Comparison of ENCODE assay signal across 8 mouse cellular contexts in genomic region chr15:94542567-94543408, GRCm38 (mm10). TPM values are rescaled to one million over a fixed set of nuclear protein-coding genes. Genes with fewer than 3 reads are reported as not detected.
DNase-seq lines count a peak whose midpoint lies in the region; ATAC-seq and TF ChIP-seq lines count a peak whose summit lies in the region.

No protein-coding gene starts in this region.

- TF ChIP-seq CTCF in kidney, postnatal 0 days (IDR thresholded peaks at IDR 0.05; ENCODE audit: low read depth), result no peak

- H3K36me3 ChIP-seq in kidney, postnatal 0 days (ENCODE audit: insufficient read depth, low read length), result no peaks in the 10 kb centered on the region
- H3K36me3 ChIP-seq in embryonic facial prominence, embryonic 12.5 days, result no peaks in the 10 kb centered on the region
- no peaks in the 10 kb centered on the region for H3K36me3 ChIP-seq in intestine, embryonic 16.5 days (ENCODE audit: control insufficient read depth, insufficient read depth, low read length)
- no peaks in the 10 kb centered on the region for H3K36me3 ChIP-seq in neural tube, embryonic 12.5 days

- no peaks in the 10 kb centered on the region for H3K9me3 ChIP-seq in kidney, postnatal 0 days (replicated peaks; ENCODE audit: low read length)
- no peaks in the 10 kb centered on the region for H3K9me3 ChIP-seq in embryonic facial prominence, embryonic 12.5 days
- H3K9me3 ChIP-seq in intestine, embryonic 16.5 days (ENCODE audit: control insufficient read depth, low read length), result no peaks in the 10 kb centered on the region
- no peaks in the 10 kb centered on the region for H3K9me3 ChIP-seq in neural tube, embryonic 12.5 days

- peaks cover 6% of the 10 kb centered on the region; the same call in 1 of the 2 replicates for H3K4me1 ChIP-seq in kidney, postnatal 0 days (replicated peaks; ENCODE audit: insufficient read depth, low read length)
- peaks cover 5% of the 10 kb centered on the region; the same call in 1 of the 2 replicates for H3K4me1 ChIP-seq in embryonic facial prominence, embryonic 12.5 days
- peaks cover 5% of the 10 kb centered on the region for H3K4me1 ChIP-seq in intestine, embryonic 16.5 days (ENCODE audit: control insufficient read depth, insufficient read depth, low read length)
- peaks cover 6% of the 10 kb centered on the region for H3K4me1 ChIP-seq in neural tube, embryonic 12.5 days

- peak overlapping the region; percentile 70 for H3K9ac ChIP-seq in kidney, postnatal 0 days (ENCODE audit: low read depth, low read length)
- peak overlapping the region; percentile 65 for H3K9ac ChIP-seq in embryonic facial prominence, embryonic 12.5 days
- H3K9ac ChIP-seq in intestine, embryonic 16.5 days (ENCODE audit: low read depth, low read length), result peak overlapping the region; percentile 86
- peak overlapping the region; percentile 61 for H3K9ac ChIP-seq in neural tube, embryonic 12.5 days

- no peaks in the 10 kb centered on the region for H3K27me3 ChIP-seq in kidney, postnatal 0 days (ENCODE audit: insufficient read depth, low read length)
- H3K27me3 ChIP-seq in embryonic facial prominence, embryonic 12.5 days, result no peaks in the 10 kb centered on the region
- no peaks in the 10 kb centered on the region for H3K27me3 ChIP-seq in intestine, embryonic 16.5 days (replicated peaks; ENCODE audit: control insufficient read depth, insufficient read depth, low read length)
- no peaks in the 10 kb centered on the region for H3K27me3 ChIP-seq in neural tube, embryonic 12.5 days (replicated peaks)

- intact Hi-C loops in left cerebral cortex, postnatal 14 days (cut with DNase I), result no loop called here

- H3K4me3 ChIP-seq in kidney, postnatal 0 days (replicated peaks; ENCODE audit: low read depth, low read length), result peak overlapping the region; percentile 84
- H3K4me3 ChIP-seq in embryonic facial prominence, embryonic 12.5 days, result peak overlapping the region; percentile 73
- peak overlapping the region; percentile 94 for H3K4me3 ChIP-seq in intestine, embryonic 16.5 days (ENCODE audit: low read length)
- peak overlapping the region; percentile 80 for H3K4me3 ChIP-seq in neural tube, embryonic 12.5 days

- no peak for DNase-seq in kidney, postnatal 0 days (ENCODE audit: low spot score)
- DNase-seq in kidney, postnatal 25 days, result no peak
- DNase-seq in left cerebral cortex, postnatal 14 days (ENCODE audit: low spot score in 2 of 2), result no peak
- DNase-seq in adrenal gland, postnatal 36 days, result no peak
- no peak for DNase-seq in spleen, adult 12 weeks (ENCODE audit: low spot score)

- H3K27ac ChIP-seq in kidney, postnatal 0 days, result peak overlapping the region; percentile 92
- no peak overlapping the region for H3K27ac ChIP-seq in embryonic facial prominence, embryonic 12.5 days
- H3K27ac ChIP-seq in intestine, embryonic 16.5 days (ENCODE audit: low read length), result peak overlapping the region; percentile 66; the same call in 1 of the 2 replicates
- H3K27ac ChIP-seq in neural tube, embryonic 12.5 days, result peak overlapping the region; percentile 22; the same call in 1 of the 2 replicates

- ATAC-seq in kidney, postnatal 0 days (replicated peaks; ENCODE audit: low FRiP score, low read depth), result peak; percentile 90
- peak; percentile 78 for ATAC-seq in embryonic facial prominence, embryonic 12.5 days (ENCODE audit: insufficient number of reproducible peaks, insufficient read depth, low FRiP score, low TSS enrichment)
- peak; percentile 78 for ATAC-seq in intestine, embryonic 16.5 days
- peak; percentile 92 for ATAC-seq in neural tube, embryonic 12.5 days (ENCODE audit: low FRiP score, low read depth)

- peak overlapping the region; percentile 80 for H3K4me2 ChIP-seq in kidney, postnatal 0 days (ENCODE audit: low read length)
- peak overlapping the region; percentile 72 for H3K4me2 ChIP-seq in embryonic facial prominence, embryonic 12.5 days (replicated peaks)
- H3K4me2 ChIP-seq in intestine, embryonic 16.5 days (ENCODE audit: low read depth, low read length), result peak overlapping the region; percentile 89
- peak overlapping the region; percentile 71 for H3K4me2 ChIP-seq in neural tube, embryonic 12.5 days (replicated peaks)

- 9% methylated on average over 22 of the region's 22 CpGs for WGBS in kidney, postnatal 0 days
- 12% methylated on average over 22 of the region's 22 CpGs for WGBS in embryonic facial prominence, embryonic 12.5 days
- WGBS in intestine, embryonic 16.5 days, result 6% methylated on average over 22 of the region's 22 CpGs
- 12% methylated on average over 22 of the region's 22 CpGs for WGBS in neural tube, embryonic 12.5 days

RNA-seq across cellular contexts. Expression of gene Pus7l, which starts 0.6 kb away (rescaled TPM):
- 7.0 and 7.7 TPM in 2 replicates for polyA plus RNA-seq in kidney, postnatal 0 days (2015; fragmentation: Nextera tagmentation; extraction: Ambion mirVana)
- polyA plus RNA-seq in embryonic facial prominence, embryonic 12.5 days (2016; fragmentation: Nextera tagmentation; extraction: Ambion mirVana), result 12.0 and 12.7 TPM in 2 replicates
- polyA plus RNA-seq in intestine, embryonic 16.5 days (2015; fragmentation: Nextera tagmentation; extraction: Ambion mirVana), result 7.7 and 7.8 TPM in 2 replicates
- polyA plus RNA-seq in neural tube, embryonic 12.5 days (2016; fragmentation: Nextera tagmentation; extraction: Ambion mirVana), result 9.7 and 11.1 TPM in 2 replicates
- 1 to 10 TPM; 3.7 to 4.4 TPM for total RNA-seq in left cerebral cortex, postnatal 14 days (2021)
- total RNA-seq in adrenal gland, postnatal 36 days (2021), result 1 to 10 TPM; 4.2 to 4.5 TPM

RNA-seq across cellular contexts. Expression of gene Irak4, which starts 0.7 kb away (rescaled TPM):
- polyA plus RNA-seq in kidney, postnatal 0 days (2015; fragmentation: Nextera tagmentation; extraction: Ambion mirVana), result 14.3 and 14.9 TPM in 2 replicates
- 3.8 and 4.5 TPM in 2 replicates for polyA plus RNA-seq in embryonic facial prominence, embryonic 12.5 days (2016; fragmentation: Nextera tagmentation; extraction: Ambion mirVana)
- 22.3 and 23.6 TPM in 2 replicates for polyA plus RNA-seq in intestine, embryonic 16.5 days (2015; fragmentation: Nextera tagmentation; extraction: Ambion mirVana)
- polyA plus RNA-seq in neural tube, embryonic 12.5 days (2016; fragmentation: Nextera tagmentation; extraction: Ambion mirVana), result 3.4 and 4.4 TPM in 2 replicates
- total RNA-seq in left cerebral cortex, postnatal 14 days (2021), result 1 to 10 TPM; 1.8 to 1.9 TPM
- total RNA-seq in adrenal gland, postnatal 36 days (2021), result 10 to 100 TPM; 13.0 to 15.2 TPM

RNA-seq across cellular contexts. Expression of gene Twf1, which starts 46.9 kb away (rescaled TPM):
- 104 and 109 TPM in 2 replicates for polyA plus RNA-seq in kidney, postnatal 0 days (2015; fragmentation: Nextera tagmentation; extraction: Ambion mirVana)
- polyA plus RNA-seq in embryonic facial prominence, embryonic 12.5 days (2016; fragmentation: Nextera tagmentation; extraction: Ambion mirVana), result 67.7 and 68.0 TPM in 2 replicates
- polyA plus RNA-seq in intestine, embryonic 16.5 days (2015; fragmentation: Nextera tagmentation; extraction: Ambion mirVana), result 134 and 142 TPM in 2 replicates
- polyA plus RNA-seq in neural tube, embryonic 12.5 days (2016; fragmentation: Nextera tagmentation; extraction: Ambion mirVana), result 95.7 and 97.7 TPM in 2 replicates
- total RNA-seq in left cerebral cortex, postnatal 14 days (2021), result 10 to 100 TPM; 46.7 to 53.5 TPM
- 10 to 100 TPM; 92.6 to 95.1 TPM for total RNA-seq in adrenal gland, postnatal 36 days (2021)
